Mouse (Mus musculus): Measurements from ENCODE around the gene D11Wsu47e.

DNA sequence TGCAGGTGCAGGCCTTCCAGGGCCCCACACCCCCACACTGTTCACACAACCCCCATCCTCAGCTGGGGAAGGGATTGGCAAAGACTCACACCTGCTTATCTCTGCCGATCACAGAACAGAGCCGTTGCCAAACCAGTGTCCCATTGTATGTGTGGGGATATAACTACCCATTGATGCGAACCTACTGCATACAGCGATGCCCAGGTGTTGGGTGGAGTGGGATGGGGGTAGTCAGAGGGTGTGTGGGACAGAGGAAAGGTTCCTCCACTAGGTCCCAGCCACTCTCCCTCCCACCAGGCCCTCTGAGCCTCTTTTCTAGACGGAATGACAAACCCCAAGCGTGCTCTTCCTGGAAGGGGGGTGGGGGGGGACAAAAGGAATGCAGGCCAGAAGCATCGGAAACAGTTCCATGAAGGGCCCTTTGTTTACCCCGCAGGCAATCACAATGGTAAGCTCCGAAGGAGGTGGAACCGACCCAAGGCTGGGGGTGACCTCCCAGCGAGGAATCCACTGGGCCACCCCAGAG lies 25.6 kb downstream of the D11Wsu47e start, which contains the start of gene Cpsf4l:
- TF ChIP-seq CTCF (IDR thresholded peaks at IDR 0.05; ENCODE audit: low read depth): no peak
- no peak for TF ChIP-seq EP300 (IDR thresholded peaks at IDR 0.05; ENCODE audit: low read depth)

Measured in liver, embryonic 14.5 days (tissue).